Mouse (Mus musculus): ENCODE measurements around the gene Mcoln2. TPM values are rescaled to one million over a fixed set of nuclear protein-coding genes. Genes with fewer than 3 reads are reported as not detected.
A peak's percentile ranks its signal among the peaks of the same experiment; 100 is the strongest.

Mcoln2 gene
- total and polyA plus RNA-seq, 3 experiments = 31.0 to 34.9 (median 32.0) TPM

DNA sequence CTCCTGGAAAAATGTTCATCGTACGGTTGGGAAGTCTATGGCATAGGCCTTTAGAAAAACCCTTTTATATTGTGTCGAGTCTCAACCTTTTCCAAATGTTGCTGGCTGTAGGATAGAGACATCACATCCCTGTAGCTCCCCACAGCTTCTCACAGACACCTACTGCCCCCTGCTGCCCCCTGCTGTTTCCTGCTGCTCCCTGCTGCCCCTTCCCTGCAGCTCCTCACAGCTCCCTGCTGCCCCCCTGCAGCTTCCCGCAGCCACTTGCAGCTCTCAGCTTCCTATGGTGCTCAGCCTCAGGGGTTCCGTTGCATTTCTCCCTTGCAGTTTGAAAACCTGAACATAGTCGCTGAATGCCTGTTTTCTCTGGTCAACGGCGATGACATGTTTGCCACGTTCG, 40.3 kb downstream of the Mcoln2 start:
- peak; percentile 33 for TF ChIP-seq RAD21 (IDR thresholded peaks at IDR 0.05; ENCODE audit: low read depth, low read length)
- TF ChIP-seq CHD2 (IDR thresholded peaks at IDR 0.05; ENCODE audit: low read length) = peak; percentile 18; the same call in 1 of the 2 replicates
- no peak for TF ChIP-seq GABPA (IDR thresholded peaks at IDR 0.05; ENCODE audit: insufficient replicate concordance, low read depth, low read length)
- peak; percentile 56 for TF ChIP-seq SMC3 (IDR thresholded peaks at IDR 0.05; ENCODE audit: low read depth, low read length)
- peak; percentile 18 to 74 for TF ChIP-seq CTCF (conservative IDR thresholded peaks at IDR 0.05 in 1 of 2, IDR thresholded peaks at IDR 0.05 in 1 of 2; ENCODE audit: low read depth in 2 of 2, low read length in 2 of 2)
- TF ChIP-seq SIN3A (IDR thresholded peaks at IDR 0.05; ENCODE audit: low read length) = no peak
- in situ Hi-C loops (cut with MboI; ENCODE audit: low pct_ligation_motif_present, low pct_unique_long_range_greater_than_20kb, low sequenced_read_pairs) (loop anchor here (25.0 kb wide), 1 partner anchor 747 kb away; no protein-coding TSS in a partner anchor), dilution Hi-C loops (cut with MboI; ENCODE audit: extremely low pct_ligation_motif_present, extremely low pct_unique_long_range_greater_than_20kb, low sequenced_read_pairs) (loop anchor here (25.0 kb wide), 1 partner anchor 97 kb away; no protein-coding TSS in a partner anchor)
- H3K9ac ChIP-seq (ENCODE audit: insufficient read depth, low read depth) = no peak overlapping the region
- H3K27ac ChIP-seq (ENCODE audit: insufficient read depth, low read depth) = no peak overlapping the region
- no peaks in the 10 kb centered on the region for H3K27me3 ChIP-seq (replicated peaks)
- no peak overlapping the region for H3K4me3 ChIP-seq (replicated peaks in 1 of 3; ENCODE audit: low read depth in 2 of 3, low read length in 2 of 3, poor library complexity in 1 of 3)
- H3K36me3 ChIP-seq (replicated peaks in 1 of 2; ENCODE audit: control insufficient read depth in 1 of 2, insufficient read depth in 1 of 2, low read length in 1 of 2) = peaks cover 50 to 96% of the 10 kb centered on the region in 2 experiments
- no peak for DNase-seq (ENCODE audit: extremely low read depth)
- no peak overlapping the region for H3K4me2 ChIP-seq (ENCODE audit: insufficient read depth, low read depth, poor library complexity, severe bottlenecking)
- H3K9me3 ChIP-seq (replicated peaks; ENCODE audit: low read length) = no peaks in the 10 kb centered on the region
- H3K79me2 ChIP-seq (replicated peaks; ENCODE audit: control insufficient read depth, extremely low read depth, insufficient read depth, poor library complexity, severe bottlenecking) = no peaks in the 10 kb centered on the region
- H3K4me1 ChIP-seq (ENCODE audit: control insufficient read depth in 1 of 2, insufficient read depth in 2 of 2) = peaks cover 2 to 8% of the 10 kb centered on the region in 2 experiments; a peak in 1 of 4 replicates

- no peak overlapping the region for H3K9ac ChIP-seq (ENCODE audit: insufficient read depth, low read depth)
- no peak for DNase-seq (ENCODE audit: extremely low read depth)
- in situ Hi-C loops (cut with MboI; ENCODE audit: low pct_ligation_motif_present, low pct_unique_long_range_greater_than_20kb, low sequenced_read_pairs) = loop anchor here (25.0 kb wide), 1 partner anchor 745 kb away; no protein-coding TSS in a partner anchor
- peaks cover 36 to 85% of the 10 kb centered on the region in 2 experiments for H3K36me3 ChIP-seq (replicated peaks in 1 of 2; ENCODE audit: control insufficient read depth in 1 of 2, insufficient read depth in 1 of 2, low read length in 1 of 2)
- no peak for TF ChIP-seq CHD2 (IDR thresholded peaks at IDR 0.05; ENCODE audit: low read length)
- no peak for TF ChIP-seq CTCF (conservative IDR thresholded peaks at IDR 0.05 in 1 of 2, IDR thresholded peaks at IDR 0.05 in 1 of 2; ENCODE audit: low read depth in 2 of 2, low read length in 2 of 2)
- TF ChIP-seq MAZ (IDR thresholded peaks at IDR 0.05; ENCODE audit: low read depth, low read length) = no peak
- no peak for TF ChIP-seq ELF1 (IDR thresholded peaks at IDR 0.05; ENCODE audit: low read depth, low read length)
- no peak for TF ChIP-seq IRF4 (IDR thresholded peaks at IDR 0.05; ENCODE audit: low read depth, low read length)
- no peak for TF ChIP-seq JUND (conservative IDR thresholded peaks at IDR 0.05; ENCODE audit: low read depth, low read length)
- TF ChIP-seq GABPA (IDR thresholded peaks at IDR 0.05; ENCODE audit: insufficient replicate concordance, low read depth, low read length) = no peak
- no peak overlapping the region for H3K4me2 ChIP-seq (ENCODE audit: insufficient read depth, low read depth, poor library complexity, severe bottlenecking)
- no peaks in the 10 kb centered on the region for H3K79me2 ChIP-seq (replicated peaks; ENCODE audit: control insufficient read depth, extremely low read depth, insufficient read depth, poor library complexity, severe bottlenecking)
- peaks cover 2 to 8% of the 10 kb centered on the region in 2 experiments; a peak in 1 of 4 replicates for H3K4me1 ChIP-seq (ENCODE audit: control insufficient read depth in 1 of 2, insufficient read depth in 2 of 2)
- H3K9me3 ChIP-seq (replicated peaks; ENCODE audit: low read length) = no peaks in the 10 kb centered on the region
- dilution Hi-C loops (cut with MboI; ENCODE audit: extremely low pct_ligation_motif_present, extremely low pct_unique_long_range_greater_than_20kb, low sequenced_read_pairs) = loop anchor here (25.0 kb wide), 1 partner anchor 95 kb away; no protein-coding TSS in a partner anchor
- H3K27ac ChIP-seq (ENCODE audit: insufficient read depth, low read depth) = no peak overlapping the region
- H3K4me3 ChIP-seq (replicated peaks in 1 of 3; ENCODE audit: low read depth in 2 of 3, low read length in 2 of 3, poor library complexity in 1 of 3) = no peak overlapping the region
- H3K27me3 ChIP-seq (replicated peaks) = no peaks in the 10 kb centered on the region
Measured at GRCm38 (mm10) chr3:146192507-146192906, 42.9 kb downstream of the Mcoln2 start.

DNA sequence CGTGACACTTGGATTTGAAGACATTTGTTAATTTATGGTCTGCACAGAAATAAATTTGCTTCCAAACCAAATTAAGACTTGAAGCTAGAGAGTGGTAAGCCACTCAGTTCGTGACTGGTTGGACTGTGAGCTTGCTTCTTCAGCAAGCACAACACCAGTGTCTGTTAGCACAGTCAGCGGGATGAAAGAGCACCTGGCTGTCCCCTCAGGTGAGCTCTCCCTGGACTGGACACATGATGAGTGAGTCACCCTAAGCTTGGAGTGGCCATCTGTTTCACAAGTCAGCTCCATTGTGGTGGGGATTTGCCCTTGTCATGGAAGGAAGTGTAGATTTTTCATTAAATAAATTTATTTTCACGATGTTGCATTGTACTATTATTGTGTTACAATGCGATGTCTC, 45.5 kb downstream of the Mcoln2 start:
- Histone ChIP-seq H3K9me3 (replicated peaks; ENCODE audit: low read length) (no peaks in the 10 kb centered on the region), H3K27me3 (replicated peaks) (no peaks in the 10 kb centered on the region), H3K4me3 (replicated peaks in 1 of 3; ENCODE audit: low read depth in 2 of 3, low read length in 2 of 3, poor library complexity in 1 of 3) (no peak overlapping the region), H3K36me3 (replicated peaks in 1 of 2; ENCODE audit: control insufficient read depth in 1 of 2, insufficient read depth in 1 of 2, low read length in 1 of 2) (peaks cover 33 to 62% of the 10 kb centered on the region in 2 experiments), H3K4me1 (ENCODE audit: control insufficient read depth in 1 of 2, insufficient read depth in 2 of 2) (peaks cover 2 to 8% of the 10 kb centered on the region in 2 experiments; a peak in 1 of 4 replicates), H3K79me2 (replicated peaks; ENCODE audit: control insufficient read depth, extremely low read depth, insufficient read depth, poor library complexity, severe bottlenecking) (no peaks in the 10 kb centered on the region), H3K9ac (ENCODE audit: insufficient read depth, low read depth) (no peak overlapping the region), H3K4me2 (ENCODE audit: insufficient read depth, low read depth, poor library complexity, severe bottlenecking) (no peak overlapping the region), H3K27ac (ENCODE audit: insufficient read depth, low read depth) (no peak overlapping the region)
- dilution Hi-C loops (cut with MboI; ENCODE audit: extremely low pct_ligation_motif_present, extremely low pct_unique_long_range_greater_than_20kb, low sequenced_read_pairs) = loop anchor here (25.0 kb wide), 1 partner anchor 92 kb away; no protein-coding TSS in a partner anchor
- no peak for DNase-seq (ENCODE audit: extremely low read depth)
- in situ Hi-C loops (cut with MboI; ENCODE audit: low pct_ligation_motif_present, low pct_unique_long_range_greater_than_20kb, low sequenced_read_pairs) = loop anchor here (25.0 kb wide), 1 partner anchor 742 kb away; no protein-coding TSS in a partner anchor
- TF ChIP-seq GABPA (IDR thresholded peaks at IDR 0.05; ENCODE audit: insufficient replicate concordance, low read depth, low read length) (no peak), MAZ (IDR thresholded peaks at IDR 0.05; ENCODE audit: low read depth, low read length) (no peak), UBTF (IDR thresholded peaks at IDR 0.05; ENCODE audit: low read depth, low read length) (no peak), MXI1 (IDR thresholded peaks at IDR 0.05; ENCODE audit: low read depth, low read length) (no peak), NRF1 (IDR thresholded peaks at IDR 0.05; ENCODE audit: low read depth, low read length) (no peak), E2F4 (IDR thresholded peaks at IDR 0.05; ENCODE audit: insufficient replicate concordance, low read depth, low read length) (no peak), USF2 (conservative IDR thresholded peaks at IDR 0.05; ENCODE audit: low read depth, low read length) (no peak), IRF4 (IDR thresholded peaks at IDR 0.05; ENCODE audit: low read depth, low read length) (no peak), CHD1 (IDR thresholded peaks at IDR 0.05; ENCODE audit: low read depth, low read length) (no peak), MEF2A (IDR thresholded peaks at IDR 0.05; ENCODE audit: borderline replicate concordance, low read depth, low read length) (no peak)
